Mouse (Mus musculus) forebrain, postnatal 0 days (tissue): Measurements from ENCODE around the gene Mier3. TPM values are rescaled to one million over a fixed set of nuclear protein-coding genes. Genes with fewer than 3 reads are reported as not detected.

ENCODE experiments used
- ATAC-seq: fragments of 200-750 bp; cut with Nextera tagmentation; 2 replicates; pipeline ENCODE4 v1.8.0; 2017; ENCODE audit warnings: mild to moderate bottlenecking, moderate library complexity
- DNase-seq: peaks from one replicate; pipeline ENCODE4 v3.0.0-alpha.2; 2015
- H3K27ac ChIP-seq: fragments of 300-500 bp; sonication (generic); 2 replicates; pipeline ENCODE4 v1.5.1; 2014; ENCODE audit warnings: low read depth, mild to moderate bottlenecking, antibody characterized with exemption, low read length, moderate library complexity, mixed read lengths
- H3K27me3 ChIP-seq: fragments of 300-500 bp; sonication (generic); 2 replicates; pipeline ENCODE4 v1.6.1; 2014; ENCODE audit warnings: mild to moderate bottlenecking, low read length, mixed read lengths; ENCODE audit not compliant: insufficient read depth
- H3K36me3 ChIP-seq: fragments of 300-500 bp; sonication (generic); 2 replicates; pipeline ENCODE4 v1.6.1; 2014; ENCODE audit warnings: mild to moderate bottlenecking, moderate library complexity; ENCODE audit not compliant: insufficient read depth
- H3K4me1 ChIP-seq: fragments of 300-500 bp; sonication (generic); 2 replicates; pipeline ENCODE4 v1.6.1; 2014; ENCODE audit warnings: antibody characterized with exemption; ENCODE audit not compliant: insufficient read depth
- H3K4me2 ChIP-seq: fragments of 300-500 bp; sonication (generic); 2 replicates; pipeline ENCODE4 v1.6.1; 2014; ENCODE audit warnings: low read depth, mild to moderate bottlenecking, moderate library complexity
- H3K4me3 ChIP-seq: fragments of 300-500 bp; sonication (generic); 2 replicates; pipeline ENCODE4 v1.5.1; 2014; ENCODE audit warnings: low read depth, low read length, mixed read lengths
- H3K9ac ChIP-seq: fragments of 300-500 bp; sonication (generic); 2 replicates; pipeline ENCODE4 v1.6.1; 2014; ENCODE audit warnings: mild to moderate bottlenecking
- H3K9me3 ChIP-seq: fragments of 300-500 bp; sonication (generic); 2 replicates; pipeline ENCODE4 v1.6.1; 2016; ENCODE audit warnings: low read length
- CTCF ChIP-seq: sonication (generic); IDR thresholded peaks from 2 replicates; pipeline ENCODE4 v1.5.1; 2016; ENCODE audit warnings: antibody characterized with exemption, control low read depth, low read depth
- WGBS: fragments of 180-500 bp; shearing (Covaris S2); extraction: QIAGEN DNeasy Blood & Tissue Kit; methylation state at CpG from one replicate; pipeline ENCODE4 v1.1.7; 2014; 5-methylcytosine and 5-hydroxymethylcytosine counted together
- polyA plus RNA-seq: library from polyadenylated mRNA; unstranded; fragments of >200 nt; fragmentation: Nextera tagmentation; extraction: Ambion mirVana; gene quantifications from 2 replicates; pipeline ENCODE4 v1.2.1, GENCODE M21; 2015
- total RNA-seq: library from RNA; depleted of rRNA; stranded (reverse); fragments of >200 nt; gene quantifications from 2 replicates; pipeline ENCODE4 v1.2.3, GENCODE M21; 2014

Mier3 gene
- total and polyA plus RNA-seq, 2 experiments from 2014 or later, result 15.0 to 41.3 TPM

GRCm38 (mm10) chr13:111655273-111655672, 25.5 kb upstream of the Mier3 start:
- H3K9ac ChIP-seq, result no peak overlapping the region
- no peak overlapping the region for H3K27ac ChIP-seq
- no peaks in the 10 kb centered on the region for H3K27me3 ChIP-seq
- H3K36me3 ChIP-seq, result no peaks in the 10 kb centered on the region
- H3K9me3 ChIP-seq, result no peaks in the 10 kb centered on the region
- H3K4me1 ChIP-seq, result no peaks in the 10 kb centered on the region
- no peak overlapping the region for H3K4me2 ChIP-seq
- TF ChIP-seq CTCF, result no peak
- no peak for DNase-seq
- WGBS, result 88% methylated on average over 4 of the region's 4 CpGs
- H3K4me3 ChIP-seq, result no peak overlapping the region
- ATAC-seq, result no peak

- Histone ChIP-seq H3K4me2 (no peak overlapping the region), H3K4me1 (no peaks in the 10 kb centered on the region), H3K4me3 (no peak overlapping the region), H3K36me3 (no peaks in the 10 kb centered on the region), H3K9me3 (no peaks in the 10 kb centered on the region), H3K27ac (no peak overlapping the region), H3K9ac (no peak overlapping the region), H3K27me3 (no peaks in the 10 kb centered on the region)
- WGBS, result 94% methylated on average over 2 of the region's 2 CpGs
- ATAC-seq (no peak), DNase-seq (no peak)
- TF ChIP-seq CTCF, result no peak
Observed at GRCm38 (mm10) chr13:111655856-111656255, 24.9 kb upstream of the Mier3 start.

GRCm38 (mm10) chr13:111656309-111656708, 24.5 kb upstream of the Mier3 start:
- H3K9ac ChIP-seq, result no peak overlapping the region
- no peaks in the 10 kb centered on the region for H3K9me3 ChIP-seq
- ATAC-seq (no peak), DNase-seq (no peak)
- 87% methylated on average over 10 of the region's 10 CpGs for WGBS
- H3K4me2 ChIP-seq, result no peak overlapping the region
- no peak overlapping the region for H3K27ac ChIP-seq
- H3K36me3 ChIP-seq, result no peaks in the 10 kb centered on the region
- no peak for TF ChIP-seq CTCF
- no peaks in the 10 kb centered on the region for H3K4me1 ChIP-seq
- no peak overlapping the region for H3K4me3 ChIP-seq
- H3K27me3 ChIP-seq, result no peaks in the 10 kb centered on the region

- ATAC-seq (no peak), DNase-seq (no peak)
- Histone ChIP-seq H3K9me3 (no peaks in the 10 kb centered on the region), H3K27ac (no peak overlapping the region), H3K4me2 (no peak overlapping the region), H3K4me3 (no peak overlapping the region), H3K9ac (no peak overlapping the region), H3K36me3 (no peaks in the 10 kb centered on the region), H3K27me3 (no peaks in the 10 kb centered on the region), H3K4me1 (no peaks in the 10 kb centered on the region)
- 83% methylated on average over 3 of the region's 3 CpGs for WGBS
- TF ChIP-seq CTCF, result no peak
Observed at GRCm38 (mm10) chr13:111656769-111657168, 24.0 kb upstream of the Mier3 start.

GRCm38 (mm10) chr13:111658501-111659280, 22.1 kb upstream of the Mier3 start:
- Histone ChIP-seq H3K4me3 (no peak overlapping the region), H3K4me2 (no peak overlapping the region), H3K9ac (no peak overlapping the region), H3K4me1 (no peaks in the 10 kb centered on the region), H3K27ac (no peak overlapping the region), H3K36me3 (no peaks in the 10 kb centered on the region), H3K27me3 (no peaks in the 10 kb centered on the region), H3K9me3 (no peaks in the 10 kb centered on the region)
- ATAC-seq (no peak), DNase-seq (no peak)
- no peak for TF ChIP-seq CTCF
- 79% methylated on average over 12 of the region's 12 CpGs for WGBS

GRCm38 (mm10) chr13:111659430-111659829, 21.3 kb upstream of the Mier3 start:
- TF ChIP-seq CTCF, result no peak
- ATAC-seq, result no peak
- no peak overlapping the region for H3K4me3 ChIP-seq

GRCm38 (mm10) chr13:111660072-111660471, 20.7 kb upstream of the Mier3 start:
- Histone ChIP-seq H3K27me3 (no peaks in the 10 kb centered on the region), H3K9ac (no peak overlapping the region), H3K4me2 (no peak overlapping the region), H3K27ac (no peak overlapping the region), H3K36me3 (no peaks in the 10 kb centered on the region), H3K9me3 (no peaks in the 10 kb centered on the region), H3K4me3 (no peak overlapping the region), H3K4me1 (no peaks in the 10 kb centered on the region)
- ATAC-seq (no peak), DNase-seq (no peak)
- TF ChIP-seq CTCF, result no peak
- WGBS, result 81% methylated on average over 13 of the region's 13 CpGs

More at GRCm38 (mm10) chr13:111659430-111659829, 21.3 kb upstream of the Mier3 start:
- no peak for DNase-seq
- H3K36me3 ChIP-seq, result no peaks in the 10 kb centered on the region
- no peak overlapping the region for H3K9ac ChIP-seq
- no peaks in the 10 kb centered on the region for H3K9me3 ChIP-seq
- H3K4me1 ChIP-seq, result no peaks in the 10 kb centered on the region
- no peaks in the 10 kb centered on the region for H3K27me3 ChIP-seq
- no peak overlapping the region for H3K4me2 ChIP-seq
- H3K27ac ChIP-seq, result no peak overlapping the region
- WGBS, result 55% methylated on average over 8 of the region's 8 CpGs
